Mouse (Mus musculus): ENCODE data around the gene Psmd13. TPM values are rescaled to one million over a fixed set of nuclear protein-coding genes. Genes with fewer than 3 reads are reported as not detected.

The Psmd13 gene
- polyA plus RNA-seq, 1 experiment from 2014 or later: 274 TPM

DNA sequence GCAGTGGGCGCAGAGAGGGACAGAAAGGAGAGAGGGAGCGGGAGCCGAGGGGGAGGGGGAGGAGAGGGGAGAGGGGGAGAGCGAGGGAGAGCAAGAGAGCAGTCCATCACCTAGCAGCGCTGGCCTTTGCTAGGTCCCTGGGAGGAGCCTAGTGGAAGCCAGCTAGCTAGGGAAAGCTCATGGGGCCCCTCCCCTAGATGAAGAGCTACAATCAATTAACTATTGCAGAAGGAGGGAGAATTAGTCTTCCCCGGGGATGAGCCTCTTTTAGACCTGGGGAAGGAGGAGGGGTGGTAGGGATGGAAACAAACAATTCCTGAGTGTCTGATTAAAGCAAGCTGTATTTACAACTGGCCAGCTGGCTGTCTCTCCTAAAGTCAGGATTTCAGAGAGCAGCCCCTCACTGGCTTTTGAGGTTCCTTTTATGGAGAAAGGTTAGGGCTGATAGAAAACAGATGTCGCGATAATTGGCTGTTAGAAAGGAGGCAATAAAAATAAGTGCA lies 58.0 kb downstream of the Psmd13 start:
- 5% methylated on average over 7 of the region's 8 CpGs for WGBS
- peak; percentile 55; the same call in 1 of the 2 replicates for ATAC-seq (ENCODE audit: insufficient number of reproducible peaks, insufficient read depth, low FRiP score, low TSS enrichment)
- peaks cover 23% of the 10 kb centered on the region for H3K4me1 ChIP-seq
- no peak overlapping the region; the same call in 1 of the 2 replicates for H3K9ac ChIP-seq
- peak overlapping the region; percentile 64 for H3K27ac ChIP-seq
- no peaks in the 10 kb centered on the region for H3K9me3 ChIP-seq
- H3K36me3 ChIP-seq: peaks cover under 1% of the 10 kb centered on the region; the same call in 1 of the 2 replicates
- H3K27me3 ChIP-seq: no peaks in the 10 kb centered on the region
- H3K4me3 ChIP-seq: no peak overlapping the region
- peak overlapping the region; percentile 29 for H3K4me2 ChIP-seq (replicated peaks)

DNA sequence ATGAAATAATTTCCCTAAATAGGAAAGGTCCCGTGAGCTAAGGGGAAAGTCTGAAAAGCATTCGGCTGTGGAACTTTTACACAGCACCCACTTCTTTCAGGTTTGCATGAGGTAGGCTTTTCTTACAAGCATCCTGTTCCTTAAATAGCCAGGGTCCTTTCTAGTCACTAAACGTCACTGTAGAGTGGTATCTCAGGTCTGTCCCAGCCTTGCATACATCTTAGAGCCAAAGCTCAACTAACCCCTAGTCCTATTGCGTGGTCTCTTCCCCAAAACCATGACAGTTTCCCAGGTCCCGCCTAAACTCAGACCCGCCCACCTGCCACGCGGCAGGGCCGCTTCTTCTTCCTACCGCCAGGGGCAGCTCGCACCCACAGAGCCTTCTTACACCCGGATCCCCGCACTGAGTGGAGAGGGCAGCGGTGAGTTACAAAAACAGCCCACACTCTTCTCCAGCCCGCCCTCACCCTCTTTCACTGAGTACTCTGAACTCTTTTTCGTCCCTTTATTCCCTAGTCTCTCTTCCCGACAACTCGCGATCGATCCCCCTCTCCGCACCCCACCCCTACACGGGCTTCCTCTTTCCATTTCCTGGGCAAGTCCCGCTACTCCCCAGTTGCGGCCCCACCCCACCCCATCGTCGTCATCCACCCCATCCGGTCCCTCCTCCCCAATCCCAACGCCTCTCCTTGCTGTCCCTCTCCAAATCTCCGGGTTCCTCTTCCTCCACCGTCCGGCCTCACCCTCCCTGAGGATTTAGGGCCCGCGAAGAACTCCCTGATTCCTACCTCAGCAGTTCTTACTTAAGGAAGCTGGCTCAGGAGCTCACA lies 59.7 kb downstream of the Psmd13 start, which contains the start of gene Pgghg:
TSS of gene Pgghg (plus strand) at position 170 of the 830 bp plus-strand sequence.
- peak within 1 kb of the TSS; percentile 49 for H3K4me3 ChIP-seq
- 3% methylated on average over 33 of the region's 33 CpGs for WGBS
- peak within 1 kb of the TSS; percentile 57 for H3K9ac ChIP-seq
- H3K9me3 ChIP-seq: no peaks in the 10 kb centered on the region
- peak; percentile 80 for ATAC-seq (ENCODE audit: insufficient number of reproducible peaks, insufficient read depth, low FRiP score, low TSS enrichment)
- no peaks in the 10 kb centered on the region for H3K27me3 ChIP-seq
- peaks cover 15% of the 10 kb centered on the region for H3K36me3 ChIP-seq
- peak within 1 kb of the TSS; percentile 82 for H3K27ac ChIP-seq
- H3K4me1 ChIP-seq: peaks cover 23% of the 10 kb centered on the region
- H3K4me2 ChIP-seq (replicated peaks): peak within 1 kb of the TSS; percentile 65

GRCm38 (mm10) chr7:140942341-140942740 lies 60.6 kb downstream of the Psmd13 start:
- 57% methylated on average over 9 of the region's 9 CpGs for WGBS
- H3K27ac ChIP-seq: peak overlapping the region; percentile 82
- H3K9me3 ChIP-seq: no peaks in the 10 kb centered on the region
- ATAC-seq (ENCODE audit: insufficient number of reproducible peaks, insufficient read depth, low FRiP score, low TSS enrichment): no peak
- H3K9ac ChIP-seq: peak overlapping the region; percentile 57
- peaks cover 24% of the 10 kb centered on the region for H3K36me3 ChIP-seq
- H3K4me3 ChIP-seq: peak overlapping the region; percentile 49
- peaks cover 23% of the 10 kb centered on the region for H3K4me1 ChIP-seq
- no peaks in the 10 kb centered on the region for H3K27me3 ChIP-seq
- H3K4me2 ChIP-seq (replicated peaks): peak overlapping the region; percentile 65

- Histone ChIP-seq H3K9ac (no peak overlapping the region), H3K27ac (no peak overlapping the region), H3K27me3 (no peaks in the 10 kb centered on the region), H3K36me3 (peaks cover 29% of the 10 kb centered on the region), H3K9me3 (no peaks in the 10 kb centered on the region), H3K4me3 (no peak overlapping the region), H3K4me1 (peaks cover 23% of the 10 kb centered on the region), H3K4me2 (replicated peaks) (no peak overlapping the region)
- WGBS: 89% methylated on average over 10 of the region's 10 CpGs
- no peak for ATAC-seq (ENCODE audit: insufficient number of reproducible peaks, insufficient read depth, low FRiP score, low TSS enrichment)
Observed at GRCm38 (mm10) chr7:140942811-140943210, 61.0 kb downstream of the Psmd13 start.

DNA sequence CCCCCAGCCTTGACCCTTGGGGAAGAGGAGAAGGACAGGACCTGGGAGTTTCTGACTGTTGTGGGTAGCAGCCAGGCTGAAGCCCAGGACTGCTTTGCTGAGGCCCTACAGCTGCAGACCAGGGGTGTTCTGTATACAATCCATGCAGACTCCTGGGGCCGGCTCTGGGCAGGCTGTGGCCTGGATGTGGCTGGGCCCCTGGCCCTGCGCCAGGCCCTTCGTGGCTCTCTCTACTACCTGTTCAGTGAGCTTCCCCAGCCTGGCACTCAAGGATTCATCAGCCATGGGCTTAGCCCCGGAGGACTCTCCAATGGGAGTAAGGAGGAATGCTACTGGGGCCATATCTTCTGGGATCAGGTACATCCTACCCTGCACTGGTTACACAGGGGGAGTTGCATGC lies 61.6 kb downstream of the Psmd13 start:
- Histone ChIP-seq H3K36me3 (peaks cover 35% of the 10 kb centered on the region), H3K4me3 (no peak overlapping the region), H3K4me2 (replicated peaks) (no peak overlapping the region), H3K4me1 (peaks cover 23% of the 10 kb centered on the region), H3K9me3 (no peaks in the 10 kb centered on the region), H3K9ac (peak overlapping the region; percentile 7; the same call in 1 of the 2 replicates), H3K27me3 (no peaks in the 10 kb centered on the region), H3K27ac (no peak overlapping the region)
- 88% methylated on average over 4 of the region's 4 CpGs for WGBS
- ATAC-seq (ENCODE audit: insufficient number of reproducible peaks, insufficient read depth, low FRiP score, low TSS enrichment): no peak

GRCm38 (mm10) chr7:140944236-140944635 lies 62.5 kb downstream of the Psmd13 start:
- no peak for ATAC-seq (ENCODE audit: insufficient number of reproducible peaks, insufficient read depth, low FRiP score, low TSS enrichment)
- no peaks in the 10 kb centered on the region for H3K9me3 ChIP-seq
- H3K36me3 ChIP-seq: peaks cover 43% of the 10 kb centered on the region
- H3K4me3 ChIP-seq: no peak overlapping the region
- WGBS: 94% methylated on average over 7 of the region's 7 CpGs
- peaks cover 17% of the 10 kb centered on the region for H3K4me1 ChIP-seq
- no peak overlapping the region for H3K9ac ChIP-seq
- no peak overlapping the region for H3K4me2 ChIP-seq (replicated peaks)
- no peak overlapping the region for H3K27ac ChIP-seq
- no peaks in the 10 kb centered on the region for H3K27me3 ChIP-seq

DNA sequence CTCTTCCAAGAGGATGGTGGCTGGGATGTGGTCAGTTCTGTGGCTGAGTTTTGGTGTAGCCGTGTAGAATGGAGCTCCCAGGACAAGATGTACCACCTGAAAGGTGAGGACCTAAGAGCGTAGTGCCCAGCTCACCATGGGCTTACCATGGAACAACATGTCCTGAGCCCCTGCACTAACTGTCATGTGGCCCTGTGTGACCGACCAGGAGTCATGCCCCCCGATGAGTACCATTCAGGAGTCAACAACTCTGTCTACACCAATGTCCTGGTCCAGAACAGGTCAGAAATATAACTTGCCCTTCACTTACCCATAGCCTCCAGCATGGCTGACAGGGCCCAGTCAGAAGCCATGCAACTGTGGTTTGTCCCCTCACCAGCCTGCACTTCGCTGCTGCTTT lies 63.5 kb downstream of the Psmd13 start:
- 94% methylated on average over 5 of the region's 5 CpGs for WGBS
- no peak for ATAC-seq (ENCODE audit: insufficient number of reproducible peaks, insufficient read depth, low FRiP score, low TSS enrichment)

GRCm38 (mm10) chr7:140946311-140946710 lies 64.5 kb downstream of the Psmd13 start:
- Histone ChIP-seq H3K9me3 (no peaks in the 10 kb centered on the region), H3K27ac (no peak overlapping the region), H3K36me3 (peaks cover 55% of the 10 kb centered on the region), H3K4me2 (replicated peaks) (no peak overlapping the region), H3K9ac (no peak overlapping the region), H3K27me3 (no peaks in the 10 kb centered on the region), H3K4me1 (peaks cover 21% of the 10 kb centered on the region), H3K4me3 (no peak overlapping the region)
- 88% methylated on average over 10 of the region's 10 CpGs for WGBS
- ATAC-seq (ENCODE audit: insufficient number of reproducible peaks, insufficient read depth, low FRiP score, low TSS enrichment): no peak

More for the DNA sequence above, 63.5 kb downstream of the Psmd13 start:
- Histone ChIP-seq H3K9ac (no peak overlapping the region), H3K36me3 (peaks cover 53% of the 10 kb centered on the region), H3K27me3 (no peaks in the 10 kb centered on the region), H3K27ac (no peak overlapping the region), H3K4me1 (peaks cover 15% of the 10 kb centered on the region), H3K4me2 (replicated peaks) (no peak overlapping the region), H3K4me3 (no peak overlapping the region), H3K9me3 (no peaks in the 10 kb centered on the region)

DNA sequence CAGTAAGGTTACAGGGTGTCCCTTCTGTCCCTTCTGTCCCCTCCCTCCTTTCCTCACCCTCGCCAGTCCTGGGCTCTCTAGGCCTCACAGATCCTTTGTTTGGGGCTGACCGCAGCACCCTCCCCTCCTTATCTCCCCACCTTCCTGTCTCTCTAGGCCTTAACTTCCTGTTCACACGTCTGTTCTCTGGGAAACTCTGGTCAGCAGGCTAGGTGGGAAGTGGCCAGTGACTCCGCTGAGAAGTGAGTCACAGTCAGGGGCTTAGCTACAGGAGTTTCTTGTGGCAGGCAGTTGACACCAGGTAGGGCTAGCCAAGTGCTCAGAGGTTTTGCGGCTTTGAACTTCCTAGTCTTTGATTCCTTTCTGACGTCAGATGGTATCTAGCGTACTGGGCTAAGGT lies 65.2 kb downstream of the Psmd13 start:
- H3K36me3 ChIP-seq: peaks cover 55% of the 10 kb centered on the region
- 69% methylated on average over 7 of the region's 7 CpGs for WGBS
- no peaks in the 10 kb centered on the region for H3K9me3 ChIP-seq
- no peak overlapping the region for H3K27ac ChIP-seq
- H3K4me2 ChIP-seq (replicated peaks): no peak overlapping the region
- ATAC-seq (ENCODE audit: insufficient number of reproducible peaks, insufficient read depth, low FRiP score, low TSS enrichment): no peak
- peaks cover 26% of the 10 kb centered on the region for H3K4me1 ChIP-seq
- no peaks in the 10 kb centered on the region for H3K27me3 ChIP-seq
- H3K9ac ChIP-seq: no peak overlapping the region
- H3K4me3 ChIP-seq: no peak overlapping the region

GRCm38 (mm10) chr7:140948161-140948560 lies 66.4 kb downstream of the Psmd13 start:
- Histone ChIP-seq H3K36me3 (peaks cover 62% of the 10 kb centered on the region), H3K4me3 (no peak overlapping the region), H3K9ac (no peak overlapping the region), H3K4me2 (replicated peaks) (no peak overlapping the region), H3K4me1 (peaks cover 29% of the 10 kb centered on the region), H3K9me3 (no peaks in the 10 kb centered on the region), H3K27ac (no peak overlapping the region), H3K27me3 (no peaks in the 10 kb centered on the region)
- ATAC-seq (ENCODE audit: insufficient number of reproducible peaks, insufficient read depth, low FRiP score, low TSS enrichment): no peak
- WGBS: 85% methylated on average over 8 of the region's 8 CpGs
